Mouse (Mus musculus): ENCODE results near the gene Cyth1. TPM values are rescaled to one million over a fixed set of nuclear protein-coding genes. Genes with fewer than 3 reads are reported as not detected.

Cyth1 gene
- polyA plus RNA-seq (2014; fragmentation: Illumina TruSeq; extraction: RNeasy Lipid Tissue Mini Kit (QIAGEN cat#74804); ENCODE audit: insufficient read depth, low read depth, low replicate concordance): 19.1 TPM

GRCm38 (mm10) chr11:118248150-118249011, at the start of gene Cyth1:
Gene Cyth1, minus strand, starts transcription at chr11:118248592.

DNA sequence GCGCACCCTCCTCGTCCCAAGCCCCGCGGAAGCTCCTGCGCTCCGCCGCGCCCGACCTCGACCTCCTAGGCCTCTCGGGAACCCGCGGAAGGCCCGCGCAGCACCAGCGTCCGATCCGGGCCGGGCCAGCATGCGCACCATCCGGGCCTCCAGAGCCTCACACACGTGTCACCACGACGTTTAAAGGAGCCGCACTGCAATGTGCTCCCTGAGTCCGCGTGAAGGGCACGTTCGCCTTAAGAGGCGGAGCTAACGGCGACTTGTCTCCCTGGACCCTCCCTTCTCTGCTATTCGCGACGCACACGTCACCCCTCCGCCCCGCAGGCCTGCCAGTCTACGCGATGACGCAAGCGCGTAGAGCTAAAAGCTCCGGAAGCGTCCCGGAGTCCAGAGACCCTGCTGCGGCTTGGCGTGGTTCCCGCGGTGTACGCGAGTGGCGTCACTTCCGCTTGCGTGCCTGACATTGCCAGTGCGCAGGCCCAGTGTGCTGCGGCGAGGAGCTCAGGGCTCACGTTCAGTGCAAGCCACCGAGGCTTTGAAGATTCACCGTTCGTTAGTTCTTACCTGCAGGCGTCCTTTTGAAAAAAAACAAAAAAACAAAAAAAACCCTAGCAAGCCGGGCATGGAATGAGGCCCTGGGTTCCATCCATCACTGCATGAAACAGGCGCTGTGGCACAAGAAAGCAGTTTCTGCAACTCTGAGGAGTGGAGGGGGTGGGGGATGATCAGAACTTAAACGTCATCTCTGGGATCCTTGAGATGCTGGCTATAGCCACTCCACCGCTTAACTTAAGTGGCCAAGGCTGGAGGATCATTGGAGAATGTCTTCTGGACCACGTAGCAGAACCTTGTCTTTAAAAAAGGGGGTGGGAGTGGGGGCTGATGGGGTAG, 41.9 kb upstream of the Cyth1 start, which contains the start of gene Usp36:
TSS of gene Usp36 (minus strand) at position 246 of the 891 bp plus-strand sequence.

GRCm38 (mm10) chr11:118130534-118130933, 117.9 kb downstream of the Cyth1 start, which contains the start of gene Dnah17:
Gene Dnah17, minus strand, starts transcription at chr11:118130634.

Other genes with a start within 250 kb of the Cyth1 start
- 0.02 TPM for gene Dnah17, start 118.0 kb downstream of the Cyth1 start, polyA plus RNA-seq (2014; fragmentation: Illumina TruSeq; extraction: RNeasy Lipid Tissue Mini Kit (QIAGEN cat#74804); ENCODE audit: insufficient read depth, low read depth, low replicate concordance)
- gene Usp36, start 41.7 kb upstream of the Cyth1 start, polyA plus RNA-seq (2014; fragmentation: Illumina TruSeq; extraction: RNeasy Lipid Tissue Mini Kit (QIAGEN cat#74804); ENCODE audit: insufficient read depth, low read depth, low replicate concordance): 8.1 TPM
- gene Cep295nl, start 93.9 kb upstream of the Cyth1 start, polyA plus RNA-seq (2014; fragmentation: Illumina TruSeq; extraction: RNeasy Lipid Tissue Mini Kit (QIAGEN cat#74804); ENCODE audit: insufficient read depth, low read depth, low replicate concordance): 0.66 TPM
- gene Timp2, start 107.1 kb upstream of the Cyth1 start, polyA plus RNA-seq (2014; fragmentation: Illumina TruSeq; extraction: RNeasy Lipid Tissue Mini Kit (QIAGEN cat#74804); ENCODE audit: insufficient read depth, low read depth, low replicate concordance): 205 TPM
- gene Lgals3bp, start 153.5 kb upstream of the Cyth1 start, polyA plus RNA-seq (2014; fragmentation: Illumina TruSeq; extraction: RNeasy Lipid Tissue Mini Kit (QIAGEN cat#74804); ENCODE audit: insufficient read depth, low read depth, low replicate concordance): 82.4 TPM
- gene Cant1, start 170.5 kb upstream of the Cyth1 start, polyA plus RNA-seq (2014; fragmentation: Illumina TruSeq; extraction: RNeasy Lipid Tissue Mini Kit (QIAGEN cat#74804); ENCODE audit: insufficient read depth, low read depth, low replicate concordance): 28.5 TPM
- 7.9 TPM for gene C1qtnf1, start 179.6 kb upstream of the Cyth1 start, polyA plus RNA-seq (2014; fragmentation: Illumina TruSeq; extraction: RNeasy Lipid Tissue Mini Kit (QIAGEN cat#74804); ENCODE audit: insufficient read depth, low read depth, low replicate concordance)
- gene Engase, start 228.2 kb upstream of the Cyth1 start, polyA plus RNA-seq (2014; fragmentation: Illumina TruSeq; extraction: RNeasy Lipid Tissue Mini Kit (QIAGEN cat#74804); ENCODE audit: insufficient read depth, low read depth, low replicate concordance): 5.3 TPM